Mouse (Mus musculus): ENCODE measurements around the gene Itgad. TPM values are rescaled to one million over a fixed set of nuclear protein-coding genes. Genes with fewer than 3 reads are reported as not detected.

Itgad gene
- polyA plus RNA-seq, 1 experiment from 2014 or later, result not detected

- Histone ChIP-seq H3K4me1 (no peaks in the 10 kb centered on the region), H3K4me3 (no peak overlapping the region), H3K27ac (no peak overlapping the region), H3K27me3 (ENCODE audit: poor library complexity, severe bottlenecking) (no peaks in the 10 kb centered on the region), H3K36me3 (replicated peaks) (no peaks in the 10 kb centered on the region), H3K9me3 (no peaks in the 10 kb centered on the region)
- DNase-seq (ENCODE audit: extremely low spot score, low spot score), result no peak
- 92% methylated on average over 8 of the region's 8 CpGs for WGBS
Observed at GRCm38 (mm10) chr7:128204179-128204578, 50.0 kb downstream of the Itgad start.

DNA sequence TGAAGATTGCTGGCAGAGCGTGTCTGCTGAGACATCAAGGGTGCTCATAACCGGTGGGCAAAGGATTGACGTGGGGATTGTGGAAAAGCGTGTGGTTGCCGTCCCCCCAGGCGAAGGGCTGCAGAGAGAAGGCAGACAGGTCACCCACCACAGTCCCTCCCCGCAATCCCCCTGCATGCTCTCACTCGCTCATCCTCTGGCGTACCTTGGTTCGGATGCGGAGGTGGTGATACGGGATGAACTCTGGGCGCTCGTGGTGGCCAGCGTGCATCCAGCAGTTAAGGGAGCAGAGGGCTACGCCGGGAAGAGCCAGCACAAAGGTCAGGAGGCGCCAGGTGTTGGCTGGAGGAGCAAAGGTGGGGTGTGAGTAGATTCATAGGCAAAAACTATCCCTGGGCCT, 51.5 kb downstream of the Itgad start:
- no peaks in the 10 kb centered on the region for H3K4me1 ChIP-seq
- DNase-seq (ENCODE audit: extremely low spot score, low spot score), result no peak
- no peaks in the 10 kb centered on the region for H3K36me3 ChIP-seq (replicated peaks)
- no peaks in the 10 kb centered on the region for H3K9me3 ChIP-seq
- H3K27ac ChIP-seq, result no peak overlapping the region
- 86% methylated on average over 18 of the region's 18 CpGs for WGBS
- no peak overlapping the region for H3K4me3 ChIP-seq
- no peaks in the 10 kb centered on the region for H3K27me3 ChIP-seq (ENCODE audit: poor library complexity, severe bottlenecking)

DNA sequence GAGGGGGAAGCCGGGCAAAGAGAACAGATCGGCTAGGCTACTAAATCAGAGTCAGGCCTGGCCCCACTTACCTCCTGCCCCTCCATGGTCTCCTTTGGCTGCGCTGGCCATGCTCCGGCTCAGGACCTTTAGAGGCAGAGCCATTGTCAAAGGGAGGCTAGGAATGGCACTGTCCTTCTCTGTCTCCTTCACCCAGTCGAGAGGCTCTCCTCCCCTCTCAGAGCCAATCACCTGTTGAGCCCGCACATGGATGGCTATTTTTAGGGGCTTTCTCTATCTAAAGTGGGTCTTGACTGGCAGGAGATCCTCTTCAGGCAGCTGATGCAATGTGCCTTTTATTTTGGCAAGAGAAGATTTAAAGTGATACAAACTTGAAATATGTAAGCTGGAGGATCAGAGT, 52.0 kb downstream of the Itgad start, which contains the start of gene Cox6a2:
Gene Cox6a2 (minus strand): TSS at position 236 of the 400 bp plus-strand sequence.
- Histone ChIP-seq H3K27me3 (ENCODE audit: poor library complexity, severe bottlenecking) (no peaks in the 10 kb centered on the region), H3K4me3 (no peak within 1 kb of the TSS), H3K9me3 (no peaks in the 10 kb centered on the region), H3K4me1 (no peaks in the 10 kb centered on the region), H3K36me3 (replicated peaks) (no peaks in the 10 kb centered on the region), H3K27ac (no peak within 1 kb of the TSS)
- 80% methylated on average over 6 of the region's 6 CpGs for WGBS
- no peak for DNase-seq (ENCODE audit: extremely low spot score, low spot score)

DNA sequence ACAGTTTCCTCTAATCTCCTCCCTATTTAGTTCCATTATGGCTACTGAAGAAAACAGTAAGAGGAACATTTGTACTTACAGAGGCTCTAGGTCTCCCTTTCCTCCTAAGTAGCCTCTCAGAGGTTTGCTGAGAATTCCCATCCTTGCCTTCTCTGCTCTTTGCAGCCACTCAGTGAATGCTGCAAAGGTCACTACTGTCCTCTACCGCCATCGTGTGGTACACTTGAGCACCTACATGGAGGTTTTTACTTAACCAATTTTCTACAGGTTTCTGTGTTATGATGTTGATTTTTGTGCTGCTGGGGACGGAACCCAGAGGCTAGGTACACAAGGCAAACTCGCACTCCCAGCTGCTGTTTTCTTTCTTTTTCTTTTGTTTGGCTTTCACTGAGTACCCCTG, 54.0 kb downstream of the Itgad start:
- DNase-seq (ENCODE audit: extremely low spot score, low spot score), result peak; percentile 35
- no peaks in the 10 kb centered on the region for H3K4me1 ChIP-seq
- H3K27me3 ChIP-seq (ENCODE audit: poor library complexity, severe bottlenecking), result no peaks in the 10 kb centered on the region
- WGBS, result 11% methylated on average over 4 of the region's 4 CpGs
- H3K9me3 ChIP-seq, result no peaks in the 10 kb centered on the region
- no peak overlapping the region for H3K4me3 ChIP-seq
- H3K27ac ChIP-seq, result no peak overlapping the region
- H3K36me3 ChIP-seq (replicated peaks), result no peaks in the 10 kb centered on the region

- 75% methylated on average over 3 of the region's 3 CpGs for WGBS
- DNase-seq (ENCODE audit: extremely low spot score, low spot score), result no peak
- H3K4me3 ChIP-seq, result no peak overlapping the region
Observed at GRCm38 (mm10) chr7:128209826-128210225, 55.6 kb downstream of the Itgad start.

GRCm38 (mm10) chr7:128219952-128220351, 65.8 kb downstream of the Itgad start:
- 84% methylated on average over 4 of the region's 4 CpGs for WGBS

More at GRCm38 (mm10) chr7:128209826-128210225, 55.6 kb downstream of the Itgad start:
- no peaks in the 10 kb centered on the region for H3K9me3 ChIP-seq
- H3K27me3 ChIP-seq (ENCODE audit: poor library complexity, severe bottlenecking), result no peaks in the 10 kb centered on the region
- no peaks in the 10 kb centered on the region for H3K36me3 ChIP-seq (replicated peaks)
- H3K27ac ChIP-seq, result no peak overlapping the region
- no peaks in the 10 kb centered on the region for H3K4me1 ChIP-seq

GRCm38 (mm10) chr7:128220936-128221335, 66.8 kb downstream of the Itgad start:
- WGBS, result 85% methylated on average over 3 of the region's 3 CpGs
- no peaks in the 10 kb centered on the region for H3K36me3 ChIP-seq (replicated peaks)

More at GRCm38 (mm10) chr7:128219952-128220351, 65.8 kb downstream of the Itgad start:
- no peak for DNase-seq (ENCODE audit: extremely low spot score, low spot score)
- Histone ChIP-seq H3K9me3 (no peaks in the 10 kb centered on the region), H3K4me3 (no peak overlapping the region), H3K36me3 (replicated peaks) (no peaks in the 10 kb centered on the region), H3K4me1 (no peaks in the 10 kb centered on the region), H3K27ac (no peak overlapping the region), H3K27me3 (ENCODE audit: poor library complexity, severe bottlenecking) (no peaks in the 10 kb centered on the region)

DNA sequence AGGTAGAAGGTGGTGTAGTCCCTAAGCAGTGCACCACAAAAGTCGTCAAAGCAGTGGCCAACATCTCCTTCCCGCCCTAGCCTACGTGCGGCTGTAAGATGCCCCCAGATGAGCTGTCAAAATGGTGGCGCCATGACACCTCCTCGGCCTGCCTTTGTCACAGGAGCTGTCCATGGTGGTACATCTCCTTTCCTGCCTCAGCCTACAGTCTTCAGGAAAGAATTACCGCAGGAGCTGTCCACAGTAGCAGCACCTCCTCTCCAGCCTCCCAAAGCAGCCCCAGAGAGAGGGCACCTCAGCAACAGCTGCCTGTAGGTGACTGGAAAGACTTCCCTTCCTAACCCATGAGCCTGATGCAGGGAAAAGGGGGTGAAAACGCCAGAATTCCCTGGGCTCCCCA, 77.6 kb downstream of the Itgad start:
- H3K9me3 ChIP-seq, result no peaks in the 10 kb centered on the region
- H3K27me3 ChIP-seq (ENCODE audit: poor library complexity, severe bottlenecking), result no peaks in the 10 kb centered on the region
- H3K4me1 ChIP-seq, result peaks cover 5% of the 10 kb centered on the region
- H3K36me3 ChIP-seq (replicated peaks), result peaks cover 15% of the 10 kb centered on the region
- H3K27ac ChIP-seq, result no peak overlapping the region
- H3K4me3 ChIP-seq, result no peak overlapping the region
- WGBS, result 47% methylated on average over 8 of the region's 8 CpGs
- DNase-seq (ENCODE audit: extremely low spot score, low spot score), result no peak

More at GRCm38 (mm10) chr7:128220936-128221335, 66.8 kb downstream of the Itgad start:
- Histone ChIP-seq H3K4me3 (no peak overlapping the region), H3K27me3 (ENCODE audit: poor library complexity, severe bottlenecking) (no peaks in the 10 kb centered on the region), H3K9me3 (no peaks in the 10 kb centered on the region), H3K4me1 (no peaks in the 10 kb centered on the region), H3K27ac (no peak overlapping the region)
- DNase-seq (ENCODE audit: extremely low spot score, low spot score), result no peak

DNA sequence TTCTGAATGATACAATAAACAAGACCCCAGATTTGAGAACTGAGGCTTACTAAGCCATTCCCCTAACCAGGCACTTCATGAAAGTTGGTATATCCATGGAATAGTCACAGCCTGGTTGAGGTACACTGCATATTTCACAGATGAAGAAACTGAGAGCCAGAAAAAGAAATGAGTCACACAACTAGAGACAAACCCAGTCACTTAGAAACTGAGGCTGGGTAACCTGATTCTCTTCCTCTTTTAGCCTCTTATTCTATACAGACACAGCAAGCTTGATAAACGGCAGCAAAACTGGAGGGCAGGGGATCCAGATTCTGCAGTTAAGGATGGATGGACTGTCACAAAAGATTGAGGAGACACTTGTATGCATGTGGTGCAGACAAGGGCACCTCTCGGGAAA, 80.6 kb downstream of the Itgad start:
- Histone ChIP-seq H3K9me3 (no peaks in the 10 kb centered on the region), H3K27me3 (ENCODE audit: poor library complexity, severe bottlenecking) (no peaks in the 10 kb centered on the region), H3K27ac (no peak overlapping the region), H3K4me1 (peaks cover 26% of the 10 kb centered on the region), H3K36me3 (replicated peaks) (peaks cover 18% of the 10 kb centered on the region), H3K4me3 (no peak overlapping the region)
- DNase-seq (ENCODE audit: extremely low spot score, low spot score), result no peak
- 90% methylated on average over 2 of the region's 2 CpGs for WGBS

DNA sequence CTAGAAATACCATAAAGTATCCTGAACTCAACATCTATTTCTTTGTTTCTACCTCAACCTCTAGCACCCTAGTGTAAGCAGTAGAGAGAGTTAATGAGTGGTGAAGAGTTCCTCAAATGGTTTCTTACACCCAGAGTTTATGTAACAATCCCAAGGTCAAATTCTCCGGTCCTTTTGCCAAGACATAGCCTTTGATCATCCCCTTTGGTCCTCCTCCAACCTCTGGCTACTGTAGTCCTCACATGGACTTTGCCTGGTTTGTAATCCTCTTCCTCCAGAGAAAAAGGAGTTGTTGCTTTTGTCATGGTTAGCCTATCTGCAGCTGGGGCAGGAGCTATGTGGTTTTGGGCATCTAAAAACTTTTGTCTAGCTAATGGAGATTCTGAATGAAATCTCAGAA, 81.3 kb downstream of the Itgad start:
- WGBS, result 100% methylated on average over 1 of the region's 1 CpGs
- no peaks in the 10 kb centered on the region for H3K9me3 ChIP-seq
- no peak overlapping the region for H3K27ac ChIP-seq
- DNase-seq (ENCODE audit: extremely low spot score, low spot score), result no peak
- peaks cover 31% of the 10 kb centered on the region for H3K4me1 ChIP-seq
- H3K27me3 ChIP-seq (ENCODE audit: poor library complexity, severe bottlenecking), result no peaks in the 10 kb centered on the region
- peaks cover 24% of the 10 kb centered on the region for H3K36me3 ChIP-seq (replicated peaks)
- H3K4me3 ChIP-seq, result no peak overlapping the region

- no peak for DNase-seq (ENCODE audit: extremely low spot score, low spot score)
- Histone ChIP-seq H3K4me3 (peak overlapping the region; percentile 76; the same call in 1 of the 2 replicates), H3K27ac (no peak overlapping the region), H3K4me1 (peaks cover 35% of the 10 kb centered on the region), H3K36me3 (replicated peaks) (peaks cover 34% of the 10 kb centered on the region), H3K27me3 (ENCODE audit: poor library complexity, severe bottlenecking) (no peaks in the 10 kb centered on the region), H3K9me3 (no peaks in the 10 kb centered on the region)
- 93% methylated on average over 13 of the region's 13 CpGs for WGBS
Observed at GRCm38 (mm10) chr7:128236426-128236825, 82.2 kb downstream of the Itgad start.

DNA sequence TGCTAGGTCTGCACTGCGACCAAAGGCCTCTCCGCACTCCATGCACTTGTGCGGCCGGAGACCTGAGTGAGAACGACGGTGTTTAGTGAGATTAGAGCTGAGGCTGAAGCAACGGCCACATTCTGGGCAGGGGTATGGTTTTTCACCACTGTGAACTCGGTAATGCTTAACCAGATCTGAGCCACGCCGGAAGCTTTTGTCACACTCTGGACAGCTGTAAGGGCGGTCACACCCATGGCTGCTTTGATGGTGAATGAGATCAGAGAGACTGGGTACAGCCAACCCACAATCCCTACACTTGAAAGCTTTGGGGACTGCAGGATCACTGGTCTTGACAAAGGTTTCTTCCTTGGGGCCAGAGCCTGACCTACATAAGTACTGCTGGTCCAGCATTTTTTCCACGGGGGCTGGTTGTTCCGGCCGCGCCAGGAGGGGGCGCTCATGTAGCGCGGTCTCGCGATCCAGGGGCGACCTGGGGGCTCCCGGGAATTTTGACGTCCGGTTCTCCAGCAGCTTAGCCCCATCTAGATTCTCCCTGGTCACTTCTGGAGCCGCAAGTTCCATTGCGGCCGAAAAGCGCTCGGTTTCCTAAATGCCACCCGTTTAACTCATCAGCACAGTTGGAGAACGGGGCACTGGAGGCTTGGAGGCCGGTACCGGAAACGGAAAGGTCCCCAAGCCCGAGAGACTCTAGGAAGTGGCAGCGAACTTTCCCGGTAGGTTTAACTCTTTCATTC, 82.8 kb downstream of the Itgad start, which contains the start of gene Armc5:
Gene Armc5 (plus strand): TSS at position 487 of the 737 bp plus-strand sequence.
- WGBS, result 26% methylated on average over 37 of the region's 37 CpGs
- Histone ChIP-seq H3K27me3 (ENCODE audit: poor library complexity, severe bottlenecking) (no peaks in the 10 kb centered on the region), H3K9me3 (no peaks in the 10 kb centered on the region), H3K36me3 (replicated peaks) (peaks cover 40% of the 10 kb centered on the region), H3K27ac (peak within 1 kb of the TSS; percentile 98), H3K4me1 (peaks cover 35% of the 10 kb centered on the region), H3K4me3 (peak within 1 kb of the TSS; percentile 76)
- DNase-seq (ENCODE audit: extremely low spot score, low spot score), result peak; percentile 84

DNA sequence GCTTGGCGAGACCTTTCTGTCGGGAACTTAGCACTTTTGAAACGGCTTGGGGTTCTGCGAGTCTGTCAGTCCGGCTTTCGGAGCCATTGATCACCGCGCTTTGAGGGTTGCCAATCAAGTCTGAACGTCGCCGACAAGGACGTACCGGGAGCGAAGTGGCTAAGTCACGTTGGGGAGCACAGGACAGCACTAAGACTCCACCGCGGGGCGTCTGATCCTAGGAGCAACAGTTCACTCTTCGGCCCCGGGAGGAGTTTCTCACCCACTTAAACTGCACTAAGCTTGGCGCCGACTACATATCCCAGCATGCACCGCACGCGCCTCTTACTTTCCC, 83.4 kb downstream of the Itgad start:
- Histone ChIP-seq H3K9me3 (no peaks in the 10 kb centered on the region), H3K36me3 (replicated peaks) (peaks cover 45% of the 10 kb centered on the region), H3K27me3 (ENCODE audit: poor library complexity, severe bottlenecking) (no peaks in the 10 kb centered on the region), H3K27ac (peak overlapping the region; percentile 98), H3K4me1 (peaks cover 35% of the 10 kb centered on the region), H3K4me3 (peak overlapping the region; percentile 76)
- DNase-seq (ENCODE audit: extremely low spot score, low spot score), result no peak
- under 1% methylated on average over 25 of the region's 25 CpGs for WGBS

All from forebrain, embryonic 10.5 days (tissue).